Mouse (Mus musculus) frontal cortex, postnatal 14 days (tissue): ENCODE results near the gene Copz1.

Source experiments
- DNase-seq, 2 experiments: peaks; one replicate each; pipeline ENCODE4 v3.0.0; 2022; ENCODE audit warnings: low spot score in 2 of 2

Copz1 gene

GRCm38 (mm10) chr15:103292673-103293345 lies 20.3 kb downstream of the Copz1 start:
- DNase-seq = no peak

- no peak for DNase-seq
These were observed 20.9 kb downstream of the Copz1 start for GRCm38 (mm10) chr15:103293375-103293774.

GRCm38 (mm10) chr15:103294649-103295048 lies 22.1 kb downstream of the Copz1 start:
- no peak for DNase-seq

DNA sequence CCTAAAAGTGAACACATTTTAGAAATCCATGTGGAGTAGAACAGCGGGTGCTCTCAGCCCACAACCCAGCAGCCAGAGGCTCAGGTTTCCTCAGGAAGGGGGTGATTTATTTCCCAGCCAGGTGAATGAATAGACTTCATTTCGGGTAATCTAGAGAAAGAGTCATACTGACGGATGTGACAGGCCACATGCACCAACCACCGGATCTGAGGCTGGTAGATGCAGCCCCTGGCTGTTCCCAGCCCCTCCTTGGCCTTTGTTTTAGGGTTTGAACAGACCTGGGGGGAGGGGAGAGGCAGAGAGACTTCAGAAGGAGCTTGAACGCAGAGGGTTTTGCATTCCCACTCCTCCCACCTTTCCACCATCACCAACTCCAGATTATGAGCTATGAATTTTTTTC lies 23.3 kb downstream of the Copz1 start:
- no peak for DNase-seq

DNA sequence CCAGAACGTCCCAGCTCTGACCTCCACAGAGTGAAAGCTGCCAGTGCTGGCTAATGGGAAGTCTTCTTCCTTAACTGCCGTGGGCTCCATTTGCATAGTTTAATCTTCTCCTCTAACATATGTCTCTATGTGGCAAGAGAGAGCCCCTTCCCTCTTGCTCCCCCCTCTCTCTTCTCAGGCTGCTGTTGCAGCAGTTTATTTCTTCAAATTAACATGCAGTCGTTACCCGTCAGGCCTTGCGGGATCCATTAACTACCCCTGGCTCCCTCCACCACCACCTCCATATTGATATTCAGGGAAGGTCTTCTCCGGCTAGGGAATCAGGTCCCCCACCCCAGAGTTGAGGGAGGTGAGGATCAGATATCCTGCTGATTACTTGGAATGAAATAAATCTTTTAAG lies 24.8 kb downstream of the Copz1 start:
- no peak for DNase-seq

DNA sequence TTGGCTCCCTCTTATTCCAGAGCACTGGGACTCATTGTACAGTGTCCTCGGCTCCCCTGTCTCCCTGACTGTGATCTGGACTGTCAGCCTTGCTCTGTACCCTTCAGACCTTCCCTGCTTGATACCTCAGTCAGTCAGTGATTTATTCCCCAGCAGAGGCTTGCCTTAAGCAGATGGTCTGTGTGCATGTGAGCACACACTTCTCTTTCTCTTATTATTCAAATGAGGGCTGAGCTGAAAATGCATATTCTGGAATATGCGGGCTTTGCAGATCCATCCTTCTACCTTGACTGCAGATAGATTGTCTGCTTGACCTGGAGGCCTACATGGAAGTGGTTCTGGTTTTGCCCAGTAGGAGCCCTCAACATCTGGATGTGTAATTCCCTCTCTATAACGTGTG lies 25.5 kb downstream of the Copz1 start:
- DNase-seq = no peak

DNA sequence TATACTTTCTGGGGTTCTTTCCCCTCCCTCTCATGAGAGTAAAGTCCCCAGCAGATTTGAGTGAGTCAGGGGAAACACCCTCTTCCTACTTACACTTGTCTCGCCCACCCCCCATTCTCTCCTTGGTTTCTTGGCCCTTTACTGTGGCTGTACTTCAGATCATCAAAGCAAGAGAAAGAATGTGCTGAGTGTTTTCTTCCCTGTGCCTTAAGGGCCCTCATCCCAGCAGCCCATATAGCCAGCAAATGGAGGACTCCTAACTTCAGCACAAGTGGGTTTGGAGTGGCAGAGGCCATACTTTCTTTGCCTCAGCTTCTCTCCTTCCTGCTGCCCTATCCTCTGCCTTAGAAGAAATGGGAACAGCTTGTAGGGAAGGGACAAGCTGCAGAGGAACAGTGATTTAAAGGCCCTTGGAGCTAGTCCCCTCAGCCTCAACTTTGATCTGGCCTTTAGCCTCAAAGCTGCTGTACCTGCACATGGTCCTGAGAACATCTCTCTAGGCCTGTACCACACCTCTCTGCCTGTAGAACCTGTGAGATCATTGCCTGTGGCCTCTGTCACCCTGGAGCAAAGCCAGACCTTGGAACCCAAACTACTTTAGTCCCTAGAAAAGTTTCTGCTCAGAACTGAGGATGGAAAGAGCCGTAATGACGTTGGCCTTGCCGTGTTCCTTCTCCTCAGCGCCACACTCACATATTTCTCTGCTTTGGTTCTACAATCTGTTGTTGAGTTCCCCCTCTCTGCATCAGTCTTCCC lies 26.5 kb downstream of the Copz1 start:
- no peak for DNase-seq

GRCm38 (mm10) chr15:103299644-103300043 lies 27.1 kb downstream of the Copz1 start:
- DNase-seq = no peak

DNA sequence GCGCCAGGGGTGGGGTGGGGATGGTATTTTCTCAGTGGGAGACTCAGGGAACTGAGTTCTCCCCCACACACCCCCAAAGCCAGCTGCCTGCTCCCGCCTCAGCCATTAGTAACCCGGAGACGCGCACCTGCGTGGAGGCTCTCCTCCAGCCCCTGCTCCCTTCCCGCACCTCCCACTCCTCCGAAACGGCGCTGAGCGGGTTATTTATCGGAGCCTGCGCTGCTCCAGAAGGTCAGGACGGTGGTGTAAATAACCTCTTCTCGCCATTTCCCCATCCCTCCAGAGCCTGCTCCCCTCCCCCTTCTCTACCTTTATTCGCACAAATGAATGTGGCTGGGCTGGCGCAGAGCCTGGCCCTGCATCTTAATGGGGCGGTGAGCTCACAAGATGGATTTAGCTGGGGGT lies 27.6 kb downstream of the Copz1 start:
- DNase-seq = no peak

- DNase-seq = no peak
These were observed 28.0 kb downstream of the Copz1 start for GRCm38 (mm10) chr15:103300560-103300959.

DNA sequence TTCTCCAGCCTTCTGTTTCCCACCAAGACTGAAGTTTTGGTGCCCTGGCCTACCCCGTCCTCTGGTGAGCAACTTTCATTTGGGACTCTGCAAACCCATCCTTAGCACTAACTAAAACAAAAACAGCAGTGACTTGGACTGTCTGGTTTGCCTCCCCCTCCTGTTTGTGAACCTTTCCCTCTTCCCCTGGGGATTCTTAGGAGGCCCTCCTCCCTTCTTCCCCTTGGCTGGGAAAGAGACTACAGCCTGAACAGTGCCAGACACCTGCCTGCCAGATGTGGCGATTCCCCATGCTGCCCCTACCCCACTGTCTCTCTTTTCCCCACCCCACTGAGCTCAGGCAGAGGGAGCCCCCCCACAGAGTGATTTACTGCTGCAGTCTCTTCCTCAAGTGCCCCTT lies 28.5 kb downstream of the Copz1 start:
- no peak for DNase-seq

- DNase-seq = no peak
These were observed 29.2 kb downstream of the Copz1 start for GRCm38 (mm10) chr15:103301547-103302340.

GRCm38 (mm10) chr15:103302341-103303021 lies 30.0 kb downstream of the Copz1 start:
- DNase-seq = no peak

GRCm38 (mm10) chr15:103303916-103304615 lies 31.6 kb downstream of the Copz1 start:
- no peak for DNase-seq

GRCm38 (mm10) chr15:103304616-103304969 lies 32.1 kb downstream of the Copz1 start:
- no peak for DNase-seq

GRCm38 (mm10) chr15:103305070-103305678 lies 32.7 kb downstream of the Copz1 start:
- DNase-seq = peak; percentile 94 to 98

GRCm38 (mm10) chr15:103305792-103306645 lies 33.5 kb downstream of the Copz1 start:
- no peak for DNase-seq

- peak; percentile 87 to 94 for DNase-seq
These were observed 34.6 kb downstream of the Copz1 start for GRCm38 (mm10) chr15:103307125-103307524.

DNA sequence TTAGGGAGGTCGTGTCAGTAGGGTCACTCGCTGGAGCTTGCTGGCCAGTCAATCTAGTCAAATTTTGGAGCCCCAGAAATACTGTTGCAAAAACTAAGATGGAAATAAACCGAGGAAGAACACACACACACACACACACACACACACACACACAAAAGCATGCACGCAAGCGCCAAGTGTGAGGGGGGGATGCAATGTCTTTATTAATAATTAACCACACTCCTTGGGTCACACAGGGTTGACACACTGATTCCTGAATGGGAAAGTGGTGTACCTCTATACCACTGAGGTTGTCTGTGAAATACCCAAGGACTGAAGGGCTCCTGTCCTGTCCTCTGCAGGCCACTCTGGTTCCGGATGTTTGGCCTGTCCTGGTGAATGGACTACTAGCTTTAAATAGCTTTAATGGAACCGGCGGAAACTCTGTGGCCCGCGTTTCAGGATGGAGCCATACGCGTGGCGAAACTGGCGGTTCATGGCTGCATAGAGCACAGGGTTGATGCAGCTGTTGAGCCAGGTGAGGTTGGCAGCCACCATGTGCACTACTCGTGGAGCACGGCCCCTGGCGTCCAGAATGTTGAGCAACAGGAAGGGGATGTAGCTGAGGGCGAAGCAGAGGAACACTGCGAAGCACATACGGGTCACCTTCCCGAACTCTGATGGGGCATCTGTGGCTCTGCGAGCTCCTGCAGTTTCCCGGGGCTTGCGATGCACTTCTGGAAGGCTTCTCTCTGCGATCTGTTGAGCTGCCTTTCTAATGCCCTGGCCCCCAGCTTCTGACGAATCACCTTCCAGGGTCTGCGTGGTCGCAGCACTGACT lies 35.8 kb downstream of the Copz1 start:
- DNase-seq = no peak
